Mouse (Mus musculus): ENCODE measurements around the gene Cops6. TPM values are rescaled to one million over a fixed set of nuclear protein-coding genes. Genes with fewer than 3 reads are reported as not detected.

The Cops6 gene
- total and polyA plus RNA-seq, 3 experiments = 116 to 135 (median 121) TPM

- Histone ChIP-seq H3K36me3 (ENCODE audit: control insufficient read depth, insufficient read depth, low read length) (no peaks in the 10 kb centered on the region), H3K27ac (no peak overlapping the region), H3K27me3 (ENCODE audit: control insufficient read depth, insufficient read depth, low read length) (no peaks in the 10 kb centered on the region), H3K4me3 (no peak overlapping the region), H3K9ac (ENCODE audit: low read depth, low read length) (no peak overlapping the region), H3K4me1 (ENCODE audit: control insufficient read depth, insufficient read depth, low read length) (no peaks in the 10 kb centered on the region), H3K79me2 (replicated peaks; ENCODE audit: control insufficient read depth, insufficient read depth, low read length) (no peaks in the 10 kb centered on the region)
- TF ChIP-seq CTCF (IDR thresholded peaks at IDR 0.05) (no peak), EP300 (IDR thresholded peaks at IDR 0.05; ENCODE audit: insufficient read depth, low read depth, low read length) (no peak), POLR2A (IDR thresholded peaks at IDR 0.05; ENCODE audit: insufficient read depth, low read depth, low read length) (no peak)
- no peak for DNase-seq
- intact Hi-C loops (cut with DNase I) = no loop called here
- WGBS = 88% methylated on average over 5 of the region's 5 CpGs
Observed at GRCm38 (mm10) chr5:138132425-138133064, 28.3 kb upstream of the Cops6 start.

GRCm38 (mm10) chr5:138137257-138137656 is 23.6 kb upstream of the Cops6 start:
- H3K36me3 ChIP-seq (ENCODE audit: control insufficient read depth, insufficient read depth, low read length) = no peaks in the 10 kb centered on the region
- H3K79me2 ChIP-seq (replicated peaks; ENCODE audit: control insufficient read depth, insufficient read depth, low read length) = no peaks in the 10 kb centered on the region
- no peak for TF ChIP-seq CTCF (IDR thresholded peaks at IDR 0.05)
- TF ChIP-seq EP300 (IDR thresholded peaks at IDR 0.05; ENCODE audit: insufficient read depth, low read depth, low read length) = no peak
- TF ChIP-seq POLR2A (IDR thresholded peaks at IDR 0.05; ENCODE audit: insufficient read depth, low read depth, low read length) = no peak
- no peak overlapping the region for H3K27ac ChIP-seq
- DNase-seq = no peak
- no peaks in the 10 kb centered on the region for H3K4me1 ChIP-seq (ENCODE audit: control insufficient read depth, insufficient read depth, low read length)
- 34% methylated on average over 4 of the region's 4 CpGs for WGBS
- no peak overlapping the region for H3K9ac ChIP-seq (ENCODE audit: low read depth, low read length)
- intact Hi-C loops (cut with DNase I) = loop anchor here (2.0 kb wide), 1 partner anchor 250 kb away; no protein-coding TSS in a partner anchor
- no peaks in the 10 kb centered on the region for H3K27me3 ChIP-seq (ENCODE audit: control insufficient read depth, insufficient read depth, low read length)
- no peak overlapping the region for H3K4me3 ChIP-seq

- TF ChIP-seq EP300 (IDR thresholded peaks at IDR 0.05; ENCODE audit: insufficient read depth, low read depth, low read length) (no peak), POLR2A (IDR thresholded peaks at IDR 0.05; ENCODE audit: insufficient read depth, low read depth, low read length) (no peak), CTCF (IDR thresholded peaks at IDR 0.05) (peak; percentile 76)
- Histone ChIP-seq H3K27ac (no peak overlapping the region), H3K79me2 (replicated peaks; ENCODE audit: control insufficient read depth, insufficient read depth, low read length) (no peaks in the 10 kb centered on the region), H3K27me3 (ENCODE audit: control insufficient read depth, insufficient read depth, low read length) (no peaks in the 10 kb centered on the region), H3K4me1 (ENCODE audit: control insufficient read depth, insufficient read depth, low read length) (no peaks in the 10 kb centered on the region), H3K36me3 (ENCODE audit: control insufficient read depth, insufficient read depth, low read length) (no peaks in the 10 kb centered on the region), H3K4me3 (no peak overlapping the region), H3K9ac (ENCODE audit: low read depth, low read length) (no peak overlapping the region)
- 57% methylated on average over 8 of the region's 8 CpGs for WGBS
- intact Hi-C loops (cut with DNase I) = loop anchor here (2.0 kb wide), 1 partner anchor 251 kb away; no protein-coding TSS in a partner anchor
- DNase-seq = no peak
Observed at GRCm38 (mm10) chr5:138137935-138138549, 22.8 kb upstream of the Cops6 start.

GRCm38 (mm10) chr5:138138585-138138984 is 22.3 kb upstream of the Cops6 start:
- no peak for DNase-seq
- H3K9ac ChIP-seq (ENCODE audit: low read depth, low read length) = no peak overlapping the region
- intact Hi-C loops (cut with DNase I) = no loop called here
- H3K36me3 ChIP-seq (ENCODE audit: control insufficient read depth, insufficient read depth, low read length) = no peaks in the 10 kb centered on the region
- no peak overlapping the region for H3K4me3 ChIP-seq
- no peaks in the 10 kb centered on the region for H3K27me3 ChIP-seq (ENCODE audit: control insufficient read depth, insufficient read depth, low read length)
- TF ChIP-seq CTCF (IDR thresholded peaks at IDR 0.05) = no peak
- H3K27ac ChIP-seq = no peak overlapping the region
- no peaks in the 10 kb centered on the region for H3K79me2 ChIP-seq (replicated peaks; ENCODE audit: control insufficient read depth, insufficient read depth, low read length)
- 57% methylated on average over 4 of the region's 4 CpGs for WGBS
- H3K4me1 ChIP-seq (ENCODE audit: control insufficient read depth, insufficient read depth, low read length) = no peaks in the 10 kb centered on the region

- peak overlapping the region; percentile 82 for H3K4me3 ChIP-seq
- H3K27ac ChIP-seq = no peak overlapping the region; the same call in 1 of the 2 replicates
- no peaks in the 10 kb centered on the region for H3K79me2 ChIP-seq (replicated peaks; ENCODE audit: control insufficient read depth, insufficient read depth, low read length)
- H3K9ac ChIP-seq (ENCODE audit: low read depth, low read length) = no peak overlapping the region
- no peak for DNase-seq
- intact Hi-C loops (cut with DNase I) = loop anchor here (2.0 to 10.0 kb wide), 4 partner anchors 16 to 650 kb away; partner anchors contain the start of genes Pop7 and Zscan21
- peaks cover 4% of the 10 kb centered on the region for H3K36me3 ChIP-seq (ENCODE audit: control insufficient read depth, insufficient read depth, low read length)
- no peaks in the 10 kb centered on the region; the same call in 1 of the 2 replicates for H3K4me1 ChIP-seq (ENCODE audit: control insufficient read depth, insufficient read depth, low read length)
- TF ChIP-seq EP300 (IDR thresholded peaks at IDR 0.05; ENCODE audit: insufficient read depth, low read depth, low read length) (no peak), POLR2A (IDR thresholded peaks at IDR 0.05; ENCODE audit: insufficient read depth, low read depth, low read length) (no peak), CTCF (IDR thresholded peaks at IDR 0.05) (no peak)
- 61% methylated on average over 3 of the region's 3 CpGs for WGBS
- no peaks in the 10 kb centered on the region for H3K27me3 ChIP-seq (ENCODE audit: control insufficient read depth, insufficient read depth, low read length)
Observed at GRCm38 (mm10) chr5:138154390-138154789, 6.5 kb upstream of the Cops6 start.

GRCm38 (mm10) chr5:138155443-138155976 is 5.4 kb upstream of the Cops6 start, which contains the start of gene Zfp113:
Gene Zfp113 (minus strand): TSS chr5:138155744.
- Histone ChIP-seq H3K4me3 (peak within 1 kb of the TSS; percentile 82), H3K4me1 (ENCODE audit: control insufficient read depth, insufficient read depth, low read length) (no peaks in the 10 kb centered on the region; the same call in 1 of the 2 replicates), H3K27me3 (ENCODE audit: control insufficient read depth, insufficient read depth, low read length) (no peaks in the 10 kb centered on the region), H3K9ac (ENCODE audit: low read depth, low read length) (peak within 1 kb of the TSS; percentile 86), H3K36me3 (ENCODE audit: control insufficient read depth, insufficient read depth, low read length) (peaks cover 4% of the 10 kb centered on the region), H3K27ac (peak within 1 kb of the TSS; percentile 91), H3K79me2 (replicated peaks; ENCODE audit: control insufficient read depth, insufficient read depth, low read length) (no peaks in the 10 kb centered on the region)
- WGBS = under 1% methylated on average over 31 of the region's 31 CpGs
- intact Hi-C loops (cut with DNase I) = loop anchor here (2.0 to 10.0 kb wide), 5 partner anchors 15 to 651 kb away; partner anchors contain the start of genes Mepce, Pop7, Zcwpw1 and Zscan21
- TF ChIP-seq CTCF (IDR thresholded peaks at IDR 0.05) = peak; percentile 86
- peak; percentile 89 for TF ChIP-seq POLR2A (IDR thresholded peaks at IDR 0.05; ENCODE audit: insufficient read depth, low read depth, low read length)
- peak; percentile 95 for TF ChIP-seq EP300 (IDR thresholded peaks at IDR 0.05; ENCODE audit: insufficient read depth, low read depth, low read length)
- peak; percentile 85 to 91 for DNase-seq

All from heart, adult 2 months (tissue).